Mouse (Mus musculus) limb, embryonic 14.5 days (tissue): Measurements from ENCODE around the gene Tfdp1. TPM values are rescaled to one million over a fixed set of nuclear protein-coding genes. Genes with fewer than 3 reads are reported as not detected.
A peak's percentile ranks its signal among the peaks of the same experiment; 100 is the strongest.

Source experiments
- ATAC-seq: fragments of 200-750 bp; cut with Nextera tagmentation; 2 replicates; pipeline ENCODE4 v1.8.0; 2017; ENCODE audit warnings: low read depth, moderate number of reproducible peaks, moderate TSS enrichment; ENCODE audit not compliant: low FRiP score
- DNase-seq: peaks from one replicate; pipeline ENCODE4 v3.0.0-alpha.2; 2015; ENCODE audit warnings: low spot score
- H3K27ac ChIP-seq: fragments of 300-500 bp; sonication (generic); replicated peaks from 2 replicates; pipeline ENCODE4 v1.5.1; 2014; ENCODE audit warnings: low read depth, mild to moderate bottlenecking, low read length, moderate library complexity, mixed read lengths
- H3K27me3 ChIP-seq: fragments of 300-500 bp; sonication (generic); 2 replicates; pipeline ENCODE4 v1.6.1; 2014; ENCODE audit warnings: low read length, mixed read lengths; ENCODE audit not compliant: control insufficient read depth, insufficient read depth
- H3K36me3 ChIP-seq: fragments of 300-500 bp; sonication (generic); 2 replicates; pipeline ENCODE4 v1.6.1; 2014; ENCODE audit warnings: mild to moderate bottlenecking, low read length, moderate library complexity, mixed read lengths; ENCODE audit not compliant: control insufficient read depth, insufficient read depth
- H3K4me1 ChIP-seq: fragments of 300-500 bp; sonication (generic); 2 replicates; pipeline ENCODE4 v1.6.1; 2014; ENCODE audit warnings: antibody characterized with exemption, low read length, mixed read lengths; ENCODE audit not compliant: control insufficient read depth, insufficient read depth
- H3K4me2 ChIP-seq: fragments of 300-500 bp; sonication (generic); replicated peaks from 2 replicates; pipeline ENCODE4 v1.6.1; 2014; ENCODE audit warnings: low read depth, mild to moderate bottlenecking, low read length, moderate library complexity; ENCODE audit not compliant: severe bottlenecking
- H3K4me3 ChIP-seq: fragments of 300-500 bp; sonication (generic); replicated peaks from 2 replicates; pipeline ENCODE4 v1.5.1; 2014; ENCODE audit warnings: low read length
- H3K9ac ChIP-seq: fragments of 300-500 bp; sonication (generic); 2 replicates; pipeline ENCODE4 v1.6.1; 2014; ENCODE audit warnings: mild to moderate bottlenecking, low read depth, low read length, moderate library complexity; ENCODE audit not compliant: severe bottlenecking
- H3K9me3 ChIP-seq: fragments of 300-500 bp; sonication (generic); 2 replicates; pipeline ENCODE4 v1.6.1; 2016; ENCODE audit warnings: low read length; ENCODE audit not compliant: control insufficient read depth
- POLR2A ChIP-seq: fragments of 200-500 bp; IDR thresholded peaks from 2 replicates; pipeline ENCODE4 v1.8.0; 2012; ENCODE audit warnings: inconsistent platforms, mild to moderate bottlenecking, moderate library complexity, borderline replicate concordance; ENCODE audit not compliant: insufficient read depth, insufficient read length; ENCODE audit errors: extremely low read depth
- WGBS: fragments of 180-500 bp; shearing (Covaris S2); extraction: QIAGEN DNeasy Blood & Tissue Kit; methylation state at CpG from one replicate; pipeline ENCODE4 v1.1.7; 2014; 5-methylcytosine and 5-hydroxymethylcytosine counted together
- polyA plus RNA-seq, 2 experiments: library from polyadenylated mRNA; depleted of rRNA in 1 of 2; stranded (reverse) in 1 of 2; unstranded in 1 of 2; fragments of >200 nt; fragmentation: Nextera tagmentation in 1 of 2; extraction: Ambion mirVana in 1 of 2; gene quantifications; 2 replicates each; pipeline versions ENCODE4 v1.2.1 to v1.2.3; 2012 to 2014

Gene Tfdp1
- 225 and 230 TPM in 2 replicates for polyA plus RNA-seq (2012; rRNA removed)
- polyA plus RNA-seq (2014; fragmentation: Nextera tagmentation; extraction: Ambion mirVana): 162 TPM in 2 replicates

DNA sequence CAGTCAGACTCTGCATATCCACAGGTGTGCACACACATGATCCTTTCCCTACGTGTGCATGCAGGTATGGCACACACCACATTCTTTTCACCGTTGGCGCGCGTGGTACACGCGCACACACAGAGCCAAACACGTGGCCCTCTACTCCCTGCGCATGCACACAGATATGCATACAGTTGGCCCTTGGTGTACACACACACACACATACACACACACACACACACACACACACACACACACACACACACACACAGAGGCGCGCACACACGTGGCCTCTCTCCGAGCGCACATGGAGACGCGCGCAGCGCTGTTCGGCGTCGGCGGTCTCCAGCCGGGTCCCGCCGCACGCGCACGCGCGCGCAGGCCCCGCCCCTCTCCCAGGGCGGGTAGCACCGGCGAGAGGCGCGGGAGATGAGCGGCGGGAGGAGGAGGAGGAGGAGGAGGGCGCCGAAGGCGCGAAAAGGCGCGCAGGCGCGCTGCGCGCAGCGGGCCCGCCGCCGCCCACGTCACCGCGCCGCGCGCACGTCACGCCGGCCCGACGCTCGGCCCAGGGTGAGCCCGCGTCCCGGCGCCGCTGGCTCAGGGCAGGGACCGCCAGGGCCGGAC is at the start of gene Tfdp1:
Gene Tfdp1, plus strand, starts transcription at position 497 of the 606 bp plus-strand sequence.
- WGBS: 2% methylated on average over 23 of the region's 72 CpGs
- Histone ChIP-seq H3K36me3 (peaks cover 31% of the 10 kb centered on the region), H3K4me2 (peak within 1 kb of the TSS; percentile 77)

GRCm38 (mm10) chr8:13292364-13292763 is 46.2 kb upstream of the Tfdp1 start:
- DNase-seq (peak; percentile 52), ATAC-seq (no peak)
- Histone ChIP-seq H3K27ac (no peak overlapping the region), H3K9me3 (no peaks in the 10 kb centered on the region), H3K9ac (no peak overlapping the region), H3K4me2 (no peak overlapping the region), H3K4me3 (no peak overlapping the region), H3K27me3 (no peaks in the 10 kb centered on the region), H3K36me3 (peaks cover 51% of the 10 kb centered on the region), H3K4me1 (peaks cover 6% of the 10 kb centered on the region)
- TF ChIP-seq POLR2A: no peak
- WGBS: 30% methylated on average over 9 of the region's 9 CpGs

More for the DNA sequence above, at the start of gene Tfdp1:
- Histone ChIP-seq H3K27me3 (no peaks in the 10 kb centered on the region), H3K4me1 (peaks cover 10% of the 10 kb centered on the region; the same call in 1 of the 2 replicates), H3K27ac (peak within 1 kb of the TSS; percentile 76), H3K9me3 (no peaks in the 10 kb centered on the region), H3K9ac (peak within 1 kb of the TSS; percentile 93), H3K4me3 (peak within 1 kb of the TSS; percentile 82)
- DNase-seq (peak; percentile 85), ATAC-seq (peak; percentile 94)
- TF ChIP-seq POLR2A: peak; percentile 33; the same call in 1 of the 2 replicates

- Histone ChIP-seq H3K36me3 (peaks cover 63% of the 10 kb centered on the region), H3K9me3 (no peaks in the 10 kb centered on the region), H3K4me3 (no peak overlapping the region), H3K4me1 (peaks cover 4% of the 10 kb centered on the region), H3K27ac (no peak overlapping the region), H3K27me3 (no peaks in the 10 kb centered on the region), H3K9ac (no peak overlapping the region), H3K4me2 (no peak overlapping the region)
- no peak for TF ChIP-seq POLR2A
- no peak for ATAC-seq
- DNase-seq: no peak
- WGBS: 94% methylated on average over 9 of the region's 9 CpGs
Measured at GRCm38 (mm10) chr8:13293677-13294470, 44.7 kb upstream of the Tfdp1 start.

GRCm38 (mm10) chr8:13299571-13299970 is 39.0 kb upstream of the Tfdp1 start:
- Histone ChIP-seq H3K4me3 (no peak overlapping the region), H3K27me3 (no peaks in the 10 kb centered on the region), H3K4me1 (no peaks in the 10 kb centered on the region), H3K4me2 (no peak overlapping the region), H3K9ac (no peak overlapping the region), H3K9me3 (no peaks in the 10 kb centered on the region), H3K27ac (no peak overlapping the region), H3K36me3 (peaks cover 75% of the 10 kb centered on the region)
- ATAC-seq (no peak), DNase-seq (no peak)
- WGBS: 96% methylated on average over 8 of the region's 8 CpGs
- TF ChIP-seq POLR2A: no peak

DNA sequence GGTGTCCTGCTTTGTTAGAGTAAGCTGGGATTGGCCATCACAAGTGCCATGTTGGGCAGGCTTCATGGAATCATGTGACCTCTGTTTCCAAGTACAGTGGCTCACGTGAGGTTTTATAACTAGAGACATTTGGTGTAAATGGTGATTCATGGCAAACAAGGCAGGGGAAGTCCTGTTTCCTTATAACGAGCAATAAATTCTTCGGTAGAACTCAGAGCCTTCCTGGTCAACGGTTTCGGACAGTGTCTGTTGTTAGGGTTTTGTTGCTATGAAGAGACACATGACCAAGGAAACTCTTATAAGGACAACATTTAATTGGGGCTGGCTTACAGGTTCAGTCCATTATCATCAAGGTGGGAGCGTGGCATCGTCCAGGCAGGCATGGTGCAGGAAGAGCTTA is 37.5 kb upstream of the Tfdp1 start:
- DNase-seq: no peak

More for the DNA sequence above, 37.5 kb upstream of the Tfdp1 start:
- Histone ChIP-seq H3K36me3 (peaks cover 70% of the 10 kb centered on the region), H3K27ac (no peak overlapping the region), H3K4me2 (no peak overlapping the region), H3K9ac (no peak overlapping the region), H3K27me3 (no peaks in the 10 kb centered on the region), H3K4me3 (no peak overlapping the region), H3K9me3 (no peaks in the 10 kb centered on the region), H3K4me1 (no peaks in the 10 kb centered on the region)
- no peak for ATAC-seq
- TF ChIP-seq POLR2A: no peak
- 76% methylated on average over 7 of the region's 7 CpGs for WGBS
